Mouse (Mus musculus) stomach, embryonic 14.5 days (tissue): ENCODE data around the gene Nhej1. TPM values are rescaled to one million over a fixed set of nuclear protein-coding genes. Genes with fewer than 3 reads are reported as not detected.

Source experiments
- ATAC-seq: fragments of 200-750 bp; cut with Nextera tagmentation; 2 replicates; pipeline ENCODE4 v1.8.0; 2017; ENCODE audit warnings: low read depth, moderate TSS enrichment; ENCODE audit not compliant: insufficient number of reproducible peaks, insufficient read depth, low FRiP score
- H3K27ac ChIP-seq: fragments of 300-500 bp; sonication (generic); 2 replicates; pipeline ENCODE4 v1.5.1; 2014; ENCODE audit warnings: mild to moderate bottlenecking, low read length, moderate library complexity, mixed read lengths
- H3K27me3 ChIP-seq: fragments of 300-500 bp; sonication (generic); 2 replicates; pipeline ENCODE4 v1.6.1; 2014; ENCODE audit warnings: low read length, control low read depth, mixed read lengths; ENCODE audit not compliant: control insufficient read depth, insufficient read depth
- H3K36me3 ChIP-seq: fragments of 300-500 bp; sonication (generic); 2 replicates; pipeline ENCODE4 v1.6.1; 2014; ENCODE audit warnings: mild to moderate bottlenecking, control low read depth, low read length, moderate library complexity, mixed read lengths; ENCODE audit not compliant: control insufficient read depth, insufficient read depth
- H3K4me1 ChIP-seq: fragments of 300-500 bp; sonication (generic); 2 replicates; pipeline ENCODE4 v1.6.1; 2014; ENCODE audit warnings: low read length, control low read depth, mixed read lengths; ENCODE audit not compliant: control insufficient read depth, insufficient read depth
- H3K4me2 ChIP-seq: fragments of 300-500 bp; sonication (generic); replicated peaks from 2 replicates; pipeline ENCODE4 v1.6.1; 2014; ENCODE audit warnings: low read depth, low read length, control low read depth
- H3K4me3 ChIP-seq: fragments of 300-500 bp; sonication (generic); 2 replicates; pipeline ENCODE4 v1.5.1; 2014; ENCODE audit warnings: low read depth, low read length, control low read depth
- H3K9ac ChIP-seq: fragments of 300-500 bp; sonication (generic); replicated peaks from 2 replicates; pipeline ENCODE4 v1.6.1; 2014; ENCODE audit warnings: low read depth, mild to moderate bottlenecking, control low read depth, low read length, moderate library complexity, mixed read lengths
- H3K9me3 ChIP-seq: fragments of 300-500 bp; sonication (generic); 2 replicates; pipeline ENCODE4 v1.6.1; 2016; ENCODE audit warnings: low read depth, low read length, control low read depth; ENCODE audit not compliant: control insufficient read depth
- WGBS: fragments of 180-500 bp; shearing (Covaris S2); extraction: QIAGEN DNeasy Blood & Tissue Kit; methylation state at CpG from one replicate; pipeline ENCODE4 v1.1.7; 2014; 5-methylcytosine and 5-hydroxymethylcytosine counted together
- polyA plus RNA-seq: library from polyadenylated mRNA; unstranded; fragments of >200 nt; fragmentation: Nextera tagmentation; extraction: Ambion mirVana; gene quantifications from 2 replicates; pipeline ENCODE4 v1.2.1, GENCODE M21; 2014

Nhej1 gene
- polyA plus RNA-seq: 7.2 and 9.7 TPM in 2 replicates

- Histone ChIP-seq H3K4me1 (peaks cover 6% of the 10 kb centered on the region; the same call in 1 of the 2 replicates), H3K36me3 (no peaks in the 10 kb centered on the region), H3K4me2 (peak within 1 kb of the TSS; percentile 46), H3K9me3 (no peaks in the 10 kb centered on the region), H3K9ac (peak within 1 kb of the TSS; percentile 33; the same call in 1 of the 2 replicates), H3K27me3 (no peaks in the 10 kb centered on the region), H3K4me3 (peak within 1 kb of the TSS; percentile 27), H3K27ac (peak within 1 kb of the TSS; percentile 94)
- WGBS: 1% methylated on average over 56 of the region's 56 CpGs
- ATAC-seq: peak; percentile 95
These were observed at the start of gene Nhej1 for GRCm38 (mm10) chr1:75124346-75125321. Gene Nhej1, minus strand, starts transcription at chr1:75125200.

DNA sequence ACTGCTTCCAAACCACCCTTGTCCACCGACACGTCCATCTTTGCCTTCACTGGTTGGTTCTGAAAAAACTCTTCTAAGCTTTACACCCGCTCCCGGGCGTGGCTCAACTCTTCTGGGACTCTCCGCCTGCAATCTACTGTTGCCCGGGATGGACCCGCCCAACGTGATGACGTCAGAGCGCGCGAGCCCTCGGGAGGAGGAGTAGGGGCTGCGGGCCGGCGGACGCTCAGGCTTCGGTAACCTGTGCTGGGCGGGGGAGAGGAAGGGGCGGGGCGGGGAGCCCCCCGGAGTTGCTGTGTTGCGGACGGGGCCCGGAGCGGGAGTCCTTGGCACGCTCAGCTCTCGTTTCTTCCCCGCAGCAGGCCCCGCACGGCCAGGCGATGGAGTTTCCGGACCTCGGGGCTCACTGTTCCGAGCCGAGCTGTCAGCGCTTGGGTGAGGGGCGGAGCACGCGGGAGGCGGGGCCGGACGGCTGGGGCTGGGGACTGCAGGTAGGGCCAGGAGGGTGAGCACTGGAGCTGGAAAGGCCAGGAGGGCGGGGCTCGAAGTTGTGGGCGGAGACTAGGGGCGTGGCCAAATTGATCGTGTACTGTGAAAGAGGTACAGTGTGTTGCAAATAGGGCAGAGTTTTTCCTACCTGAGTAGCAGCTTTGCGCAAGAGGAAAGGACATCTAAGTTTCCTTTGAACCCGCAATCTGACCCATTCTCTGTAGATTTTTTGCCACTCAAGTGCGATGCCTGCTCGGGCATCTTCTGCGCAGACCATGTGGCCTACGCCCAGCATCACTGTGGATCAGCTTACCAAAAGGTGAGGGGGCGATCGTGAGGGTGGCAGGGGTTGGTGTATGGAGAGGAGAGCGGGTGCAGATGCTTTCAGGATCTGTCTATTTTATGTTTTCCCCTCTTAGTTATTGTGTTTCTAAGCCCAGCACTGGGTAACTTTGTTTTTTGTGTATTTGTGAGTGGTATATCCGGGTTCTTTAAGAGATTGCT lies 43.8 kb upstream of the Nhej1 start, which contains the start of gene Zfand2b:
Zfand2b (plus strand) TSS at position 175 of the 993 bp plus-strand sequence.
- no peaks in the 10 kb centered on the region for H3K9me3 ChIP-seq
- H3K4me2 ChIP-seq: peak within 1 kb of the TSS; percentile 55
- peaks cover 3% of the 10 kb centered on the region for H3K4me1 ChIP-seq
- peak; percentile 97 for ATAC-seq
- H3K36me3 ChIP-seq: peaks cover 30% of the 10 kb centered on the region
- peak within 1 kb of the TSS; percentile 34; the same call in 1 of the 2 replicates for H3K9ac ChIP-seq
- H3K4me3 ChIP-seq: peak within 1 kb of the TSS; percentile 59
- no peaks in the 10 kb centered on the region for H3K27me3 ChIP-seq
- peak within 1 kb of the TSS; percentile 75; the same call in 1 of the 2 replicates for H3K27ac ChIP-seq
- under 1% methylated on average over 57 of the region's 59 CpGs for whole genome bisulfite sequencing

DNA sequence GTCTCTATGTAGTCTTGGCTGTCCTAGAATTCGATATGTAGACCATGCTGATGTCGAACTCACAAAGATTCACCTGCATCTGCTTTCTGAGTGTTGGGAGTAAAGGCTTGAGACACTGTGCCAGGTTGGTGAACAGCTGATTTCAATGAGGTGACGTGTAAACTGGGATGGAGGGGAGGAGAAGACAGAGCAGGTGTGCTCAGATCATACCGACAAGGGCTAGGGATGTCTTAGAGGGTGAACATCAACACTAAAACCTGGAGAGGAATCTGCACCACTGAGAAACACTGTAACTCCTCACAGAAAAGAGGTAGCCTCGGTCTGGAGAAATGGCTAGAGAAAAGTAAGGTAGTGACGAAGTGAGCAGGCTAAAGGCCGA lies 43.1 kb upstream of the Nhej1 start:
- Histone ChIP-seq H3K27me3 (no peaks in the 10 kb centered on the region), H3K27ac (no peak overlapping the region; the same call in 1 of the 2 replicates), H3K4me2 (peak overlapping the region; percentile 55), H3K9me3 (no peaks in the 10 kb centered on the region), H3K36me3 (peaks cover 28% of the 10 kb centered on the region), H3K9ac (no peak overlapping the region; the same call in 1 of the 2 replicates), H3K4me1 (peaks cover 3% of the 10 kb centered on the region), H3K4me3 (peak overlapping the region; percentile 59)
- peak; percentile 17; the same call in 1 of the 2 replicates for ATAC-seq
- WGBS: 6% methylated on average over 7 of the region's 7 CpGs

- no peak overlapping the region for H3K9ac ChIP-seq
- no peaks in the 10 kb centered on the region for H3K9me3 ChIP-seq
- no peak overlapping the region for H3K27ac ChIP-seq
- H3K36me3 ChIP-seq: no peaks in the 10 kb centered on the region
- H3K4me2 ChIP-seq: no peak overlapping the region
- 69% methylated on average over 4 of the region's 4 CpGs for WGBS
- no peaks in the 10 kb centered on the region for H3K27me3 ChIP-seq
- no peak overlapping the region for H3K4me3 ChIP-seq
- no peaks in the 10 kb centered on the region for H3K4me1 ChIP-seq
- no peak for ATAC-seq
These were observed 35.2 kb upstream of the Nhej1 start for GRCm38 (mm10) chr1:75160256-75160617.

DNA sequence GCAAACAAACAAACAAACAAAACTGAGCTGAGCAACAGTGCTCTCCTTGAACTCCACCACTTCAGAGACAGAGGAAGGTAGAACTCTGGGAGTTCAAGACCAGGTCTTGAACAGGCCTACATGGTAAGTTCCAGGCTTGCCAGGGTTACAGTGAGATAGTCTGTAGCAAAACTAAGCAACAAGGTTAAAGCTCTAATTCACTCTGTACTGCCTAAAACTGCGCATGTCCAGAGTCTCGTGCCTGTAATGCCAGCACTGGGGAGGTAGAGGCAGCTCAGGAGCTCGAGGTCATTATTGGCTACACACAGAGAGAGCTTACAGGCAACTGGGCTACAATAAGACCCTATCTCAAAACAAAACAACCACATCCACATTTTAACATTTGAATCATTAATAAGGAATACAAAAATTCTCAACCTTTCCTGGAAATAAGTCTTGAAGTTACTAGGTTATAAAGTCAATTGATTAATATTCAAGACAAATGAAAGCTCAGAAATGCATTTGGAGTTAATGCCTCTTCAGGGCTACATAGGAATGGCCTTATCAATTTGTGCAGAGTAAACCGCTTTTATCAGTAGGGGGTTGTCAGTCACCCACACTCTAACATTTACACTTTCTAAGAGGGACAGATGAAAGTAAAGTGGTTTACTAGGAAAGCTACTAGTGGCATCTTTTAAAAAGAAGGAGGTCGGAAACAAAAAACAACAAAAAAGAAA lies 34.7 kb upstream of the Nhej1 start:
- Histone ChIP-seq H3K27ac (no peak overlapping the region), H3K27me3 (no peaks in the 10 kb centered on the region), H3K4me1 (no peaks in the 10 kb centered on the region), H3K9ac (no peak overlapping the region), H3K4me3 (no peak overlapping the region), H3K4me2 (no peak overlapping the region), H3K9me3 (no peaks in the 10 kb centered on the region), H3K36me3 (no peaks in the 10 kb centered on the region)
- no peak for ATAC-seq
- WGBS: 65% methylated on average over 5 of the region's 5 CpGs

- no peaks in the 10 kb centered on the region for H3K4me1 ChIP-seq
- no peak for ATAC-seq
These were observed 34.0 kb upstream of the Nhej1 start for GRCm38 (mm10) chr1:75158990-75159389.

GRCm38 (mm10) chr1:75155837-75156236 lies 30.8 kb upstream of the Nhej1 start:
- H3K27me3 ChIP-seq: no peaks in the 10 kb centered on the region
- WGBS: 38% methylated on average over 3 of the region's 3 CpGs

More at GRCm38 (mm10) chr1:75158990-75159389, 34.0 kb upstream of the Nhej1 start:
- Histone ChIP-seq H3K36me3 (no peaks in the 10 kb centered on the region), H3K9me3 (no peaks in the 10 kb centered on the region), H3K9ac (no peak overlapping the region), H3K27ac (no peak overlapping the region), H3K4me3 (no peak overlapping the region), H3K27me3 (no peaks in the 10 kb centered on the region), H3K4me2 (no peak overlapping the region)

More at GRCm38 (mm10) chr1:75155837-75156236, 30.8 kb upstream of the Nhej1 start:
- Histone ChIP-seq H3K9me3 (no peaks in the 10 kb centered on the region), H3K4me3 (no peak overlapping the region), H3K4me2 (no peak overlapping the region), H3K36me3 (no peaks in the 10 kb centered on the region), H3K9ac (no peak overlapping the region), H3K4me1 (no peaks in the 10 kb centered on the region), H3K27ac (no peak overlapping the region)
- ATAC-seq: no peak
